8 mouse cellular contexts compared by ENCODE assay signal in the genomic region with DNA sequence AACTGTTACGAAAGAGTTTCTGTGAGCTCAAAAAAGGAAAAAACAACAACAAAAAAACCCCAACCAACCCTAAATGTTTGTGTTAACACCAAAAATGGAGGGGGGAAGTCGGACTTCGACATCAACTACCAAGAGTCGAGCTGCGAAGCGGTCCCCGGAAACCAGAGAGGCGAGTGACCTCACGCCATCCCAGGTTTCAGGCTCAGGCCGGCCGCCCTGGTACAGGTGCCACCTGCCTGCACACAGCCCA. TPM values are rescaled to one million over a fixed set of nuclear protein-coding genes. Genes with fewer than 3 reads are reported as not detected.
DNase-seq lines count a peak whose midpoint lies in the region; ATAC-seq and TF ChIP-seq lines count a peak whose summit lies in the region.

No protein-coding gene starts in this region.

- H3K27ac ChIP-seq in kidney, embryonic 16.5 days (ENCODE audit: low read length): peak overlapping the region; percentile 94
- peak overlapping the region; percentile 96 for H3K27ac ChIP-seq in brown adipose tissue, adult 24 weeks (replicated peaks; ENCODE audit: low read depth, low read length)
- H3K27ac ChIP-seq in hindbrain, embryonic 16.5 days (ENCODE audit: low read depth, low read length): peak overlapping the region; percentile 98
- H3K27ac ChIP-seq in midbrain, postnatal 0 days (ENCODE audit: low read depth, low read length): 0 out of 2 replicates have a peak overlapping the region, but pooled peaks have one; percentile 90

- H3K36me3 ChIP-seq in kidney, embryonic 16.5 days (ENCODE audit: insufficient read depth, low read length): no peaks in the 10 kb centered on the region
- no peaks in the 10 kb centered on the region for H3K36me3 ChIP-seq in hindbrain, embryonic 16.5 days (ENCODE audit: control insufficient read depth, insufficient read depth, low read length)
- H3K36me3 ChIP-seq in midbrain, postnatal 0 days (ENCODE audit: insufficient read depth, low read length): no peaks in the 10 kb centered on the region

- under 1% methylated on average over 11 of the region's 11 CpGs for WGBS in kidney, embryonic 16.5 days
- 1% methylated on average over 11 of the region's 11 CpGs for WGBS in hindbrain, embryonic 16.5 days
- under 1% methylated on average over 11 of the region's 11 CpGs for WGBS in midbrain, postnatal 0 days

- H3K4me1 ChIP-seq in kidney, embryonic 16.5 days (ENCODE audit: insufficient read depth, low read length): peaks cover 20% of the 10 kb centered on the region
- peaks cover 23% of the 10 kb centered on the region for H3K4me1 ChIP-seq in brown adipose tissue, adult 24 weeks (ENCODE audit: control insufficient read depth, insufficient read depth, insufficient read length, low read length)
- H3K4me1 ChIP-seq in hindbrain, embryonic 16.5 days (ENCODE audit: control insufficient read depth, insufficient read depth, low read depth, low read length): peaks cover 28% of the 10 kb centered on the region
- peaks cover 11% of the 10 kb centered on the region; the same call in 1 of the 2 replicates for H3K4me1 ChIP-seq in midbrain, postnatal 0 days (ENCODE audit: insufficient read depth, low read length)

- DNase-seq in kidney, postnatal 36 days: no peak
- DNase-seq in midbrain, postnatal 0 days (ENCODE audit: low spot score): no peak
- no peak for DNase-seq in embryo, embryonic 11 days
- no peak for DNase-seq in right cerebral cortex, postnatal 36 days (ENCODE audit: low spot score in 2 of 2)

- H3K27me3 ChIP-seq in kidney, embryonic 16.5 days (ENCODE audit: insufficient read depth, low read length): no peaks in the 10 kb centered on the region; the same call in 1 of the 2 replicates
- H3K27me3 ChIP-seq in hindbrain, embryonic 16.5 days (replicated peaks; ENCODE audit: control insufficient read depth, insufficient read depth, low read length): no peaks in the 10 kb centered on the region
- no peaks in the 10 kb centered on the region for H3K27me3 ChIP-seq in midbrain, postnatal 0 days (ENCODE audit: insufficient read depth, low read length)

- no peaks in the 10 kb centered on the region for H3K9me3 ChIP-seq in kidney, embryonic 16.5 days (ENCODE audit: low read length)
- no peaks in the 10 kb centered on the region for H3K9me3 ChIP-seq in hindbrain, embryonic 16.5 days (ENCODE audit: control insufficient read depth, low read length)
- H3K9me3 ChIP-seq in midbrain, postnatal 0 days (ENCODE audit: low read length): no peaks in the 10 kb centered on the region

- peak overlapping the region; percentile 76 for H3K4me3 ChIP-seq in kidney, embryonic 16.5 days (ENCODE audit: low read length)
- peak overlapping the region; percentile 80 for H3K4me3 ChIP-seq in brown adipose tissue, adult 24 weeks (ENCODE audit: insufficient read depth, low read depth, low read length)
- H3K4me3 ChIP-seq in hindbrain, embryonic 16.5 days (ENCODE audit: low read length): peak overlapping the region; percentile 88
- H3K4me3 ChIP-seq in midbrain, postnatal 0 days (ENCODE audit: low read depth, low read length): peak overlapping the region; percentile 98

- H3K4me2 ChIP-seq in kidney, embryonic 16.5 days (replicated peaks; ENCODE audit: low read depth, low read length): peak overlapping the region; percentile 95
- H3K4me2 ChIP-seq in hindbrain, embryonic 16.5 days (ENCODE audit: low read length): peak overlapping the region; percentile 80
- peak overlapping the region; percentile 95 for H3K4me2 ChIP-seq in midbrain, postnatal 0 days (ENCODE audit: low read depth, low read length, poor library complexity, severe bottlenecking)

- no peak for ATAC-seq in kidney, embryonic 16.5 days (ENCODE audit: low FRiP score, low TSS enrichment)
- no peak for ATAC-seq in hindbrain, embryonic 16.5 days
- no peak for ATAC-seq in midbrain, postnatal 0 days (ENCODE audit: low FRiP score)
- ATAC-seq in CD4-positive, CD25-positive, alpha-beta regulatory T cell, adult 4 months: no peak

- TF ChIP-seq CTCF in midbrain, postnatal 0 days (IDR thresholded peaks at IDR 0.05): no peak

- H3K9ac ChIP-seq in kidney, embryonic 16.5 days (replicated peaks; ENCODE audit: low read length): peak overlapping the region; percentile 90
- H3K9ac ChIP-seq in hindbrain, embryonic 16.5 days (ENCODE audit: low read depth, low read length): peak overlapping the region; percentile 92
- peak overlapping the region; percentile 94 for H3K9ac ChIP-seq in midbrain, postnatal 0 days (replicated peaks; ENCODE audit: low read length, poor library complexity, severe bottlenecking)

RNA-seq across cellular contexts. Expression of a gene that starts 1.8 kb away (rescaled TPM):
- polyA plus RNA-seq in kidney, embryonic 16.5 days (2015; fragmentation: Nextera tagmentation; extraction: Ambion mirVana): 23.2 and 23.7 TPM in 2 replicates
- 13.6 and 24.0 TPM in 2 replicates for polyA plus RNA-seq in brown adipose tissue, adult 24 weeks (2012; ENCODE audit: insufficient read depth, insufficient read length, missing spikeins)
- polyA plus RNA-seq in hindbrain, embryonic 16.5 days (2015; fragmentation: Nextera tagmentation; extraction: Ambion mirVana): 22.1 and 23.9 TPM in 2 replicates
- total RNA-seq in midbrain, postnatal 0 days (2014; rRNA removed): 26.6 and 26.7 TPM in 2 replicates
- polyA plus RNA-seq in midbrain, postnatal 0 days (2015; fragmentation: Nextera tagmentation; extraction: Ambion mirVana): 19.7 and 21.5 TPM in 2 replicates
- 100 to 1,000 TPM; 209 to 217 TPM for polyA plus RNA-seq in CD4-positive, CD25-positive, alpha-beta regulatory T cell, adult 4 months (2017; shearing (Covaris generic))

RNA-seq across cellular contexts. Expression of a gene that starts 20.3 kb away (rescaled TPM):
- polyA plus RNA-seq in kidney, embryonic 16.5 days (2015; fragmentation: Nextera tagmentation; extraction: Ambion mirVana): not detected in 2 replicates
- polyA plus RNA-seq in brown adipose tissue, adult 24 weeks (2012; ENCODE audit: insufficient read depth, insufficient read length, missing spikeins): not detected in 2 replicates
- not detected in 2 replicates for polyA plus RNA-seq in hindbrain, embryonic 16.5 days (2015; fragmentation: Nextera tagmentation; extraction: Ambion mirVana)
- not detected in 2 replicates for total RNA-seq in midbrain, postnatal 0 days (2014; rRNA removed)
- polyA plus RNA-seq in midbrain, postnatal 0 days (2015; fragmentation: Nextera tagmentation; extraction: Ambion mirVana): not detected in 2 replicates
- not detected for polyA plus RNA-seq in CD4-positive, CD25-positive, alpha-beta regulatory T cell, adult 4 months (2017; shearing (Covaris generic))
